Mouse (Mus musculus) stomach, embryonic 14.5 days (tissue): Measurements from ENCODE around the gene Gm29776. TPM values are rescaled to one million over a fixed set of nuclear protein-coding genes. Genes with fewer than 3 reads are reported as not detected.

ENCODE experiments used
- ATAC-seq: fragments of 200-750 bp; cut with Nextera tagmentation; 2 replicates; pipeline ENCODE4 v1.8.0; 2017; ENCODE audit warnings: low read depth, moderate TSS enrichment; ENCODE audit not compliant: insufficient number of reproducible peaks, insufficient read depth, low FRiP score
- H3K27ac ChIP-seq: fragments of 300-500 bp; sonication (generic); 2 replicates; pipeline ENCODE4 v1.5.1; 2014; ENCODE audit warnings: mild to moderate bottlenecking, low read length, moderate library complexity, mixed read lengths
- H3K27me3 ChIP-seq: fragments of 300-500 bp; sonication (generic); 2 replicates; pipeline ENCODE4 v1.6.1; 2014; ENCODE audit warnings: low read length, control low read depth, mixed read lengths; ENCODE audit not compliant: control insufficient read depth, insufficient read depth
- H3K36me3 ChIP-seq: fragments of 300-500 bp; sonication (generic); 2 replicates; pipeline ENCODE4 v1.6.1; 2014; ENCODE audit warnings: mild to moderate bottlenecking, control low read depth, low read length, moderate library complexity, mixed read lengths; ENCODE audit not compliant: control insufficient read depth, insufficient read depth
- H3K4me1 ChIP-seq: fragments of 300-500 bp; sonication (generic); 2 replicates; pipeline ENCODE4 v1.6.1; 2014; ENCODE audit warnings: low read length, control low read depth, mixed read lengths; ENCODE audit not compliant: control insufficient read depth, insufficient read depth
- H3K4me2 ChIP-seq: fragments of 300-500 bp; sonication (generic); replicated peaks from 2 replicates; pipeline ENCODE4 v1.6.1; 2014; ENCODE audit warnings: low read depth, low read length, control low read depth
- H3K4me3 ChIP-seq: fragments of 300-500 bp; sonication (generic); 2 replicates; pipeline ENCODE4 v1.5.1; 2014; ENCODE audit warnings: low read depth, low read length, control low read depth
- H3K9ac ChIP-seq: fragments of 300-500 bp; sonication (generic); replicated peaks from 2 replicates; pipeline ENCODE4 v1.6.1; 2014; ENCODE audit warnings: low read depth, mild to moderate bottlenecking, control low read depth, low read length, moderate library complexity, mixed read lengths
- H3K9me3 ChIP-seq: fragments of 300-500 bp; sonication (generic); 2 replicates; pipeline ENCODE4 v1.6.1; 2016; ENCODE audit warnings: low read depth, low read length, control low read depth; ENCODE audit not compliant: control insufficient read depth
- WGBS: fragments of 180-500 bp; shearing (Covaris S2); extraction: QIAGEN DNeasy Blood & Tissue Kit; methylation state at CpG from one replicate; pipeline ENCODE4 v1.1.7; 2014; 5-methylcytosine and 5-hydroxymethylcytosine counted together
- polyA plus RNA-seq: library from polyadenylated mRNA; unstranded; fragments of >200 nt; fragmentation: Nextera tagmentation; extraction: Ambion mirVana; gene quantifications from 2 replicates; pipeline ENCODE4 v1.2.1, GENCODE M21; 2014

Gm29776 gene
- polyA plus RNA-seq, 1 experiment from 2014 or later: 0.17 TPM

DNA sequence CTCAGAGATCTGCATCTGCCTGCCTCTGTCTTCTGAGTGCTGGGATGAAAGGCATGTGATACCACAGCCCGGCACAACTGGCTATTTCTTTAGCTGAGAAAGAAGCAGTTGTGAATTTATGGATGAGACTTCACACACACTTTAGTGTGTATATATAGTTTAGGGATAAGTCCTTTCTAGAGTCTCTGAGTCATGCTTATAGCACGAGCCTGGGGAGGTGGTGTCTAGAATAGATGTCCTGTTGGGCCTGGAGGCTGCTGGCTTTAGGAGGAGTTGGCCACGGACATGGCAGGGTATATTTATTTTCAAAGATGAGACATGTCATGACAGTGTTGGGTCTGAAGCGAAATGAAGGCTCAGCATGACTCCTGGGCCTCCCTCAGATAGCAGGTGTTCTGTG, 35.4 kb upstream of the Gm29776 start:
- H3K36me3 ChIP-seq: no peaks in the 10 kb centered on the region
- H3K4me3 ChIP-seq: no peak overlapping the region
- no peak for ATAC-seq
- no peak overlapping the region for H3K4me2 ChIP-seq
- WGBS: 69% methylated on average over 4 of the region's 4 CpGs
- H3K9ac ChIP-seq: no peak overlapping the region
- H3K9me3 ChIP-seq: no peaks in the 10 kb centered on the region
- no peaks in the 10 kb centered on the region for H3K27me3 ChIP-seq
- no peak overlapping the region for H3K27ac ChIP-seq
- H3K4me1 ChIP-seq: 0 out of 2 replicates have a peak, but pooled peaks cover 3% of the 10 kb centered on the region

DNA sequence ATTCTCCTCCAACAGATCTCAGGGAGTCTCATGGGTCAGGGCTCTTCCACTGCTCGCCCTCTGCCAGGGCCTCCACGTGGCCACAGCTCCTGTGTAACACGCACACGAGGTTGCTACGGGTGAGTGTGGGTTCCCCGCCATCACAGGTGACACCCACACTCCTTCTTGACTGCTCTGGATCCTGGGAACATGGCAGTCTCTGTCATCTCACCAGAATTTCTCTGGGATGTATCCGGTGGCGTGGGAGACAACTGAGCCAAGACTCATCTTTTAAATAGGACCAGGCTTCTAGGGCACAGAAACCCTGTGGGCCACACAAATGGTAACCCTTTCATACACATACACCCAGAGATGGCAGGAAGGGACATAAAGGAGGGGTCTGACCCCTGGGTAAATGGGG, 33.6 kb upstream of the Gm29776 start:
- ATAC-seq: no peak
- H3K9ac ChIP-seq: no peak overlapping the region
- no peak overlapping the region for H3K4me2 ChIP-seq
- H3K36me3 ChIP-seq: no peaks in the 10 kb centered on the region
- no peaks in the 10 kb centered on the region for H3K9me3 ChIP-seq
- no peak overlapping the region for H3K4me3 ChIP-seq
- 93% methylated on average over 8 of the region's 8 CpGs for WGBS
- H3K27ac ChIP-seq: no peak overlapping the region
- H3K4me1 ChIP-seq: 0 out of 2 replicates have a peak, but pooled peaks cover 2% of the 10 kb centered on the region
- no peaks in the 10 kb centered on the region for H3K27me3 ChIP-seq

DNA sequence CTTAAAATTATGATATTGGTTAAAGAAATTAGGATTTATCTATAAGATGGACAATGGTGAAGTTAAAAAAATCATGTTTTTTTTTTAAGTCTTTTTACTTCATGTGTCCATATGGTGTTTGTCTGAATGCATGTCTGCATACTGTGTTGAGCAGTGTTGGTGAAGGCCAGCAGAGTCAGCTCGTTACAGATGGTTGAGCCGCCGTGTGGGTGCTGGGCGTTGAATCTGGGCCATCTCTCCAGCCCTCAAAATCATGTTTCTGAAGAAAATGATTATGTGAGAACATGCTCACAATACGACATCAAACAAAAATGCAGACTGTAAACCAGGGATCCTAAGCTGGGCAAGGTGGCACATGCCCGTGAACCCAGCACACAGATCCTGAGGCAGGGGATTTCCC, 31.7 kb upstream of the Gm29776 start:
- Histone ChIP-seq H3K27ac (no peak overlapping the region), H3K27me3 (no peaks in the 10 kb centered on the region), H3K4me1 (no peaks in the 10 kb centered on the region), H3K9ac (no peak overlapping the region), H3K9me3 (no peaks in the 10 kb centered on the region), H3K4me2 (no peak overlapping the region), H3K4me3 (no peak overlapping the region), H3K36me3 (no peaks in the 10 kb centered on the region)
- WGBS: 88% methylated on average over 6 of the region's 6 CpGs
- no peak for ATAC-seq

DNA sequence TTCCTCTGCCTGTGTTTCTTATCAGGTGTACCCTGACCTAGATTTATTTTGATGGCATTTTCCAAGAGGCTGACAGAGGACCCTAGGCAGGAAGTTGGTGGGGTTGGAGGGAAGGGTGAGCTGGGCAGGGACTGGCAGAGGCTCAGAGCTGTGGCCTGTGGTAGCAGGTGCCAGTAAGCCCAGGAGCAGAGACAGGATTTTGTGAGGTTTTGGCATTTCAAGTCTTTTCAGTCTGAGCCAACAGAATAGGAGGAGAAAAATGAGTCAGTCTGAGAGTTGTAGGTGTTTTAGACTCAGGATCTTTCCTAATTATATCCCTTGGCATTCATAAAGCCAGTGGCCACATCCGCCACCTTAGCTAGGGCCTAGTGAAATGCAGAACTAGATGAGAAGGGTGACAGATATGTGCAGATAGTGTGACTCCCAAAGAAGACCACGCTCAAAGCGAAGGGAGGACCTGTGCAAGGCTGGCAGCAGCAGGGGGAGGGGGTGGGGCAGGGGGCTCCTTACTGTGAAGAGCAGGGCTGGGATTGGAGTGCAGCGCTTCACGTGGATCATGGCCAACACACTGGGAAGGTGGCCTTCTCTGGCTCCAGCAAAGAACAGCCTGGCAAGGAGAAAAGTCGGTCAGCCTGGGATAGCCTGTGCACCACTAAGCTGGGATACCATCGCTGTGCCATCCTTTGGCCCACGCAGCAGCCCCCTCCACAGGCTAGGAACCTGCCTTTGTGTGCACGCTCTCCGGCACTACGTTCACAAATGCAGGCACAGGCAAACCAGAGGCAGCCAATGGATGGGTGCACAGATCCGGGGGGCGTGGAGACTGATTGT, 30.4 kb upstream of the Gm29776 start:
- Histone ChIP-seq H3K27ac (no peak overlapping the region), H3K36me3 (no peaks in the 10 kb centered on the region), H3K9ac (no peak overlapping the region), H3K4me1 (no peaks in the 10 kb centered on the region), H3K4me2 (no peak overlapping the region), H3K9me3 (no peaks in the 10 kb centered on the region), H3K27me3 (no peaks in the 10 kb centered on the region), H3K4me3 (no peak overlapping the region)
- 67% methylated on average over 13 of the region's 13 CpGs for WGBS
- no peak for ATAC-seq

DNA sequence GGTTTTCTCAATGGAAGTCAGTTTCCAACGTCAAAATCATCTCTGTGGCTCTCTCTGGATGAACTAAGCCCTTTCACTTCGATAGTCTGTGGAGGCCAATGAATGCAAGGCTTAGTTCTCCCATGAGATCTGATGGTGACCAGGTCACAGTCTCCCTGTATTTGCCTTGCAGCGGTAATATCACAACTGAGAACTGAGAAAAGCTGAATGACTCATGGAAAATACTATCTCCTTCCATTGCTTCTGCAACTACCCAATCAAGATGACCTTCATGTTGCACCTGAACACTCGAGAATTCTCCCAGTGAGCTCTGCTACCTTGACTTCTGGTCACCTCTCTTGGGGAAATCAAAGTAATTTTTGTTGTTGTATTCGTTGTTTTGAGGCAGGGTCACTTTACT, 28.9 kb upstream of the Gm29776 start:
- Histone ChIP-seq H3K9ac (no peak overlapping the region), H3K4me1 (no peaks in the 10 kb centered on the region), H3K27me3 (no peaks in the 10 kb centered on the region), H3K4me2 (no peak overlapping the region), H3K4me3 (no peak overlapping the region), H3K27ac (no peak overlapping the region), H3K9me3 (no peaks in the 10 kb centered on the region), H3K36me3 (no peaks in the 10 kb centered on the region)
- WGBS: 74% methylated on average over 5 of the region's 5 CpGs
- ATAC-seq: no peak

DNA sequence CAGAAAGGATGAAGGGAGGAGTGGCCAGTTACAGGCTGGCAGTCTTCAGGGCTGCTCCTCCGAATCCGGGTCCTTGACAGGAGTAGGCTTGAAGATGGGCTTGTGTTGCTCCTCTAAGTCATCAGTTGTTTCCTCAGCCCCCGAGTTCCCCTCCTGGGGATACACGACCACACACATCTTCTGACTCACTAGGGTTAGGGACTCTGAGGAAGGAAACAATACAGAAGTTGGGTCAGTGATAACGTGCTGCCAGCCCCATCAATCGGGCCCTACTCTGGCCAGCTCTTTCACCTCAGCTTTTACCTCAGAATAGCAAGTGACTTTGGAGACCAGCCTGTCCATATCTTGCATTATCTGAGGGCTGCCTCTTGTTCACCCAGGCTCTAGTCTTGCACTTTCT, 25.4 kb upstream of the Gm29776 start:
- H3K4me1 ChIP-seq: no peaks in the 10 kb centered on the region
- no peak overlapping the region for H3K9ac ChIP-seq
- no peaks in the 10 kb centered on the region for H3K36me3 ChIP-seq
- no peak overlapping the region for H3K4me3 ChIP-seq
- no peak overlapping the region for H3K4me2 ChIP-seq
- H3K27ac ChIP-seq: no peak overlapping the region
- ATAC-seq: no peak
- no peaks in the 10 kb centered on the region for H3K27me3 ChIP-seq
- H3K9me3 ChIP-seq: no peaks in the 10 kb centered on the region
- WGBS: 73% methylated on average over 6 of the region's 6 CpGs

DNA sequence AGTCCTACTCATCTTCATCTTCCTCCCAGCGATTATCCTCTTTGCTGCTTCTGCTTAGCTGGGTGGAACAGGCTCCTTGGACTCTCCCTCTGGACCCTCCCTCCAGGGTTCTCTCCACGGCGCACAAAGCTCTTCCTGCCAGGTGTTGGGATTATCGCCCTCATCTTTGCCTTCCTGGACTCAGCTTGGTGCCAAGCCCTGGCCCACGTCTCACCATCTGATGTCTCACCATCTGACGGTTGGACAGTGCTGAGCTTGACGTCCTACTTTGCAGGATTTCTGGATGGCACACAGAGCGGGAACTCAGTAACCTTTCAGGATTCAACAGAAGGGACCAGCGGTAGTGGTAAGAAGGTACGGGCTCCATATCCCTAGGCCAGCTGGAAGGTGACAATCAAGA, 23.1 kb upstream of the Gm29776 start:
- Histone ChIP-seq H3K27me3 (no peaks in the 10 kb centered on the region), H3K9me3 (no peaks in the 10 kb centered on the region), H3K36me3 (no peaks in the 10 kb centered on the region), H3K4me1 (no peaks in the 10 kb centered on the region), H3K4me3 (no peak overlapping the region), H3K27ac (no peak overlapping the region), H3K9ac (no peak overlapping the region), H3K4me2 (no peak overlapping the region)
- 78% methylated on average over 10 of the region's 10 CpGs for WGBS
- no peak for ATAC-seq

DNA sequence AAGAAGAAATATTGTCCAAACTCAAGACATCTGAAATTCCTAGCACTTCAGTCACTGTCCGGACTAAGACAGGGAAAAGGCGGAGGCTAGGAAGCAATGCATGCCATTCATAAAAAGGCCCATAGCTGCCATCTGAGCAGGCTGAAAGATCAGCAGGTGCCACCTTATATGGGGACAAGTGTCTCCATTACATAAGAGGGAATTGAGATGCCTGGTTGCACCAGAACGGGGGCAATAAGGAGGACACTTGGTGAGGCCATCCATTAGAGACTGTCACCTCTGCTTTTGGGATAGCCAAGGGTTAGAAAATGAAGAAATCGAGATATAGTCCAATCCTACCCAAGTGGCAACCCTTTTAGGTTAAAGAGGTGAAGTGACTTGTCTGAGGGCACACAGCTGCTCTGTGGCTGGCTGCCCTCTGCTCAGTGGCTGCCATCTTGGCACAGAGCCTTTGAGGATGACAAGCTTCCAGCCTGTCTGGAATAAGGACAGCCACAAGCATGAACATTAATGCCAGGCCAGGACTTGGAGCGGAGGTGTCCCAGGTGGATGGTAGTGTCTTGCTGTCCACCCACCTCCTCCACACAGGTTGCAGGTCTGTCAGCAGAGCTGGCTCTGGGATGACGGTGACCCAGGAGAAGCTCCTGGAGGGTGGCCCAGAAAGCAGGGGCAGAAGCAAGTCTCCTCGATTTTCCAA, 22.2 kb upstream of the Gm29776 start:
- no peaks in the 10 kb centered on the region for H3K27me3 ChIP-seq
- no peak overlapping the region for H3K4me2 ChIP-seq
- H3K9me3 ChIP-seq: no peaks in the 10 kb centered on the region
- no peaks in the 10 kb centered on the region for H3K4me1 ChIP-seq
- ATAC-seq: no peak
- no peak overlapping the region for H3K27ac ChIP-seq
- no peak overlapping the region for H3K9ac ChIP-seq
- 85% methylated on average over 7 of the region's 7 CpGs for WGBS
- no peak overlapping the region for H3K4me3 ChIP-seq
- no peaks in the 10 kb centered on the region for H3K36me3 ChIP-seq
